Mouse (Mus musculus) spleen, postnatal 14 days (tissue): ENCODE results near the gene Flnb.

ENCODE experiments used
- DNase-seq, 2 experiments: peaks; one replicate each; pipeline ENCODE4 v3.0.0; 2021 to 2022; ENCODE audit warnings: low spot score in 2 of 2

The Flnb gene

GRCm38 (mm10) chr14:7862226-7862625 is 44.5 kb downstream of the Flnb start:
- no peak for DNase-seq

GRCm38 (mm10) chr14:7863199-7863598 is 45.4 kb downstream of the Flnb start:
- DNase-seq: no peak

- DNase-seq: no peak
Measured at GRCm38 (mm10) chr14:7863871-7864505, 46.2 kb downstream of the Flnb start.

GRCm38 (mm10) chr14:7864506-7864899 is 46.7 kb downstream of the Flnb start:
- no peak for DNase-seq

- no peak for DNase-seq
Measured at GRCm38 (mm10) chr14:7867224-7867623, 49.5 kb downstream of the Flnb start.

- no peak for DNase-seq
Measured at GRCm38 (mm10) chr14:7867841-7868240, 50.1 kb downstream of the Flnb start.

- DNase-seq: no peak
Measured at GRCm38 (mm10) chr14:7869796-7870195, 52.0 kb downstream of the Flnb start.

GRCm38 (mm10) chr14:7873552-7873951 is 55.8 kb downstream of the Flnb start:
- DNase-seq: no peak

- DNase-seq: no peak
Measured at GRCm38 (mm10) chr14:7874495-7874894, 56.7 kb downstream of the Flnb start.

GRCm38 (mm10) chr14:7877957-7878356 is 60.2 kb downstream of the Flnb start:
- no peak for DNase-seq

GRCm38 (mm10) chr14:7880389-7880788 is 62.6 kb downstream of the Flnb start:
- no peak for DNase-seq

- DNase-seq: no peak
Measured at GRCm38 (mm10) chr14:7881533-7881932, 63.8 kb downstream of the Flnb start.

GRCm38 (mm10) chr14:7882050-7882449 is 64.3 kb downstream of the Flnb start:
- DNase-seq: no peak

GRCm38 (mm10) chr14:7884158-7884557 is 66.4 kb downstream of the Flnb start:
- DNase-seq: no peak

GRCm38 (mm10) chr14:7884841-7885240 is 67.1 kb downstream of the Flnb start:
- DNase-seq: no peak

GRCm38 (mm10) chr14:7885540-7885939 is 67.8 kb downstream of the Flnb start:
- no peak for DNase-seq

GRCm38 (mm10) chr14:7886008-7886407 is 68.3 kb downstream of the Flnb start:
- no peak for DNase-seq

- no peak for DNase-seq
Measured at GRCm38 (mm10) chr14:7887171-7887570, 69.4 kb downstream of the Flnb start.

GRCm38 (mm10) chr14:7888294-7888693 is 70.5 kb downstream of the Flnb start:
- no peak for DNase-seq

- no peak for DNase-seq
Measured at GRCm38 (mm10) chr14:7888811-7889651, 71.3 kb downstream of the Flnb start.

GRCm38 (mm10) chr14:7889834-7890233 is 72.1 kb downstream of the Flnb start:
- no peak for DNase-seq

GRCm38 (mm10) chr14:7891401-7891800 is 73.6 kb downstream of the Flnb start:
- DNase-seq: no peak

GRCm38 (mm10) chr14:7896126-7896525 is 78.4 kb downstream of the Flnb start:
- no peak for DNase-seq
